Mouse (Mus musculus): Measurements from ENCODE around the gene Atg16l2. TPM values are rescaled to one million over a fixed set of nuclear protein-coding genes. Genes with fewer than 3 reads are reported as not detected.

The Atg16l2 gene
- polyA plus RNA-seq, 1 experiment from 2014 or later: 23.0 TPM

GRCm38 (mm10) chr7:101296252-101297022 lies 5.6 kb downstream of the Atg16l2 start:
- 10% methylated on average over 35 of the region's 35 CpGs for WGBS
- peak overlapping the region; percentile 45 for H3K4me3 ChIP-seq
- DNase-seq (ENCODE audit: low spot score): peak; percentile 87
- H3K9me3 ChIP-seq (replicated peaks): no peaks in the 10 kb centered on the region
- H3K27ac ChIP-seq: peak overlapping the region; percentile 59; the same call in 1 of the 2 replicates
- H3K4me1 ChIP-seq: peaks cover 32% of the 10 kb centered on the region
- H3K27me3 ChIP-seq (ENCODE audit: low read depth, poor library complexity, severe bottlenecking): peaks cover 43% of the 10 kb centered on the region
- peaks cover 35% of the 10 kb centered on the region for H3K36me3 ChIP-seq

- Histone ChIP-seq H3K9me3 (replicated peaks) (no peaks in the 10 kb centered on the region), H3K27ac (no peak overlapping the region), H3K27me3 (ENCODE audit: low read depth, poor library complexity, severe bottlenecking) (peaks cover 43% of the 10 kb centered on the region), H3K4me3 (no peak overlapping the region), H3K36me3 (peaks cover 41% of the 10 kb centered on the region), H3K4me1 (peaks cover 22% of the 10 kb centered on the region)
- WGBS: 75% methylated on average over 1 of the region's 1 CpGs
- no peak for DNase-seq (ENCODE audit: low spot score)
These were observed 6.6 kb downstream of the Atg16l2 start for GRCm38 (mm10) chr7:101295438-101295837.

GRCm38 (mm10) chr7:101293611-101294010 lies 8.4 kb downstream of the Atg16l2 start:
- peaks cover 12% of the 10 kb centered on the region for H3K4me1 ChIP-seq
- no peak for DNase-seq (ENCODE audit: low spot score)
- no peak overlapping the region for H3K27ac ChIP-seq
- no peaks in the 10 kb centered on the region for H3K9me3 ChIP-seq (replicated peaks)
- H3K36me3 ChIP-seq: peaks cover 59% of the 10 kb centered on the region
- WGBS: 55% methylated on average over 4 of the region's 4 CpGs
- peaks cover 25% of the 10 kb centered on the region for H3K27me3 ChIP-seq (ENCODE audit: low read depth, poor library complexity, severe bottlenecking)
- no peak overlapping the region for H3K4me3 ChIP-seq

- 47% methylated on average over 4 of the region's 4 CpGs for WGBS
- Histone ChIP-seq H3K27me3 (ENCODE audit: low read depth, poor library complexity, severe bottlenecking) (peaks cover 20% of the 10 kb centered on the region), H3K4me1 (peaks cover 12% of the 10 kb centered on the region), H3K36me3 (peaks cover 59% of the 10 kb centered on the region), H3K27ac (no peak overlapping the region), H3K9me3 (replicated peaks) (no peaks in the 10 kb centered on the region), H3K4me3 (no peak overlapping the region)
- no peak for DNase-seq (ENCODE audit: low spot score)
These were observed 8.9 kb downstream of the Atg16l2 start for GRCm38 (mm10) chr7:101293138-101293537.

GRCm38 (mm10) chr7:101292696-101293095 lies 9.4 kb downstream of the Atg16l2 start:
- no peak overlapping the region for H3K4me3 ChIP-seq
- no peak overlapping the region for H3K27ac ChIP-seq
- 100% methylated on average over 1 of the region's 1 CpGs for WGBS
- H3K9me3 ChIP-seq (replicated peaks): no peaks in the 10 kb centered on the region
- H3K36me3 ChIP-seq: peaks cover 59% of the 10 kb centered on the region
- DNase-seq (ENCODE audit: low spot score): no peak
- H3K27me3 ChIP-seq (ENCODE audit: low read depth, poor library complexity, severe bottlenecking): peaks cover 16% of the 10 kb centered on the region
- H3K4me1 ChIP-seq: peaks cover 12% of the 10 kb centered on the region

- Histone ChIP-seq H3K27me3 (ENCODE audit: low read depth, poor library complexity, severe bottlenecking) (peaks cover 10% of the 10 kb centered on the region), H3K4me3 (no peak overlapping the region), H3K4me1 (peaks cover 11% of the 10 kb centered on the region), H3K27ac (no peak overlapping the region), H3K9me3 (replicated peaks) (no peaks in the 10 kb centered on the region), H3K36me3 (peaks cover 59% of the 10 kb centered on the region)
- 80% methylated on average over 4 of the region's 4 CpGs for WGBS
- no peak for DNase-seq (ENCODE audit: low spot score)
These were observed 10.0 kb downstream of the Atg16l2 start for GRCm38 (mm10) chr7:101292086-101292485.

- WGBS: 88% methylated on average over 8 of the region's 8 CpGs
These were observed 10.4 kb downstream of the Atg16l2 start for GRCm38 (mm10) chr7:101291641-101292040.

GRCm38 (mm10) chr7:101291211-101291610 lies 10.8 kb downstream of the Atg16l2 start:
- Histone ChIP-seq H3K27me3 (ENCODE audit: low read depth, poor library complexity, severe bottlenecking) (peaks cover 5% of the 10 kb centered on the region; the same call in 1 of the 2 replicates), H3K4me1 (peaks cover 2% of the 10 kb centered on the region), H3K9me3 (replicated peaks) (no peaks in the 10 kb centered on the region), H3K36me3 (peaks cover 68% of the 10 kb centered on the region), H3K4me3 (no peak overlapping the region), H3K27ac (no peak overlapping the region)
- no peak for DNase-seq (ENCODE audit: low spot score)
- 88% methylated on average over 5 of the region's 5 CpGs for WGBS

More at GRCm38 (mm10) chr7:101291641-101292040, 10.4 kb downstream of the Atg16l2 start:
- DNase-seq (ENCODE audit: low spot score): no peak
- H3K4me3 ChIP-seq: no peak overlapping the region
- H3K9me3 ChIP-seq (replicated peaks): no peaks in the 10 kb centered on the region
- H3K27me3 ChIP-seq (ENCODE audit: low read depth, poor library complexity, severe bottlenecking): peaks cover 8% of the 10 kb centered on the region
- H3K4me1 ChIP-seq: peaks cover 6% of the 10 kb centered on the region
- peaks cover 64% of the 10 kb centered on the region for H3K36me3 ChIP-seq
- no peak overlapping the region for H3K27ac ChIP-seq

GRCm38 (mm10) chr7:101290401-101290800 lies 11.7 kb downstream of the Atg16l2 start:
- no peak for DNase-seq (ENCODE audit: low spot score)
- H3K27me3 ChIP-seq (ENCODE audit: low read depth, poor library complexity, severe bottlenecking): no peaks in the 10 kb centered on the region
- WGBS: 89% methylated on average over 10 of the region's 10 CpGs
- peaks cover 70% of the 10 kb centered on the region for H3K36me3 ChIP-seq
- no peak overlapping the region for H3K27ac ChIP-seq
- no peaks in the 10 kb centered on the region; the same call in 1 of the 2 replicates for H3K4me1 ChIP-seq
- H3K9me3 ChIP-seq (replicated peaks): no peaks in the 10 kb centered on the region
- H3K4me3 ChIP-seq: no peak overlapping the region

- H3K27me3 ChIP-seq (ENCODE audit: low read depth, poor library complexity, severe bottlenecking): no peaks in the 10 kb centered on the region
- no peaks in the 10 kb centered on the region for H3K9me3 ChIP-seq (replicated peaks)
- H3K4me3 ChIP-seq: no peak overlapping the region
- peaks cover 66% of the 10 kb centered on the region for H3K36me3 ChIP-seq
- H3K27ac ChIP-seq: no peak overlapping the region
- peak; percentile 68 for DNase-seq (ENCODE audit: low spot score)
- H3K4me1 ChIP-seq: no peaks in the 10 kb centered on the region; the same call in 1 of the 2 replicates
- WGBS: 34% methylated on average over 4 of the region's 4 CpGs
These were observed 13.6 kb downstream of the Atg16l2 start for GRCm38 (mm10) chr7:101288436-101288835.

GRCm38 (mm10) chr7:101287820-101288219 lies 14.2 kb downstream of the Atg16l2 start:
- DNase-seq (ENCODE audit: low spot score): no peak
- WGBS: 86% methylated on average over 2 of the region's 2 CpGs
- Histone ChIP-seq H3K27ac (no peak overlapping the region), H3K36me3 (peaks cover 69% of the 10 kb centered on the region), H3K4me3 (no peak overlapping the region), H3K4me1 (no peaks in the 10 kb centered on the region), H3K9me3 (replicated peaks) (no peaks in the 10 kb centered on the region), H3K27me3 (ENCODE audit: low read depth, poor library complexity, severe bottlenecking) (no peaks in the 10 kb centered on the region)

- WGBS: 85% methylated on average over 4 of the region's 4 CpGs
- no peaks in the 10 kb centered on the region for H3K9me3 ChIP-seq (replicated peaks)
- DNase-seq (ENCODE audit: low spot score): no peak
- no peak overlapping the region for H3K27ac ChIP-seq
- H3K4me3 ChIP-seq: no peak overlapping the region
- no peaks in the 10 kb centered on the region for H3K4me1 ChIP-seq
- H3K27me3 ChIP-seq (ENCODE audit: low read depth, poor library complexity, severe bottlenecking): no peaks in the 10 kb centered on the region
- peaks cover 71% of the 10 kb centered on the region for H3K36me3 ChIP-seq
These were observed 15.2 kb downstream of the Atg16l2 start for GRCm38 (mm10) chr7:101286891-101287290.

GRCm38 (mm10) chr7:101284504-101284903 lies 17.5 kb downstream of the Atg16l2 start:
- Histone ChIP-seq H3K27ac (no peak overlapping the region), H3K4me1 (no peaks in the 10 kb centered on the region), H3K9me3 (replicated peaks) (no peaks in the 10 kb centered on the region), H3K4me3 (no peak overlapping the region), H3K36me3 (peaks cover 73% of the 10 kb centered on the region), H3K27me3 (ENCODE audit: low read depth, poor library complexity, severe bottlenecking) (no peaks in the 10 kb centered on the region)
- no peak for DNase-seq (ENCODE audit: low spot score)
- WGBS: 83% methylated on average over 1 of the region's 1 CpGs
